Mouse (Mus musculus): ENCODE measurements around the gene Exoc3.

DNA sequence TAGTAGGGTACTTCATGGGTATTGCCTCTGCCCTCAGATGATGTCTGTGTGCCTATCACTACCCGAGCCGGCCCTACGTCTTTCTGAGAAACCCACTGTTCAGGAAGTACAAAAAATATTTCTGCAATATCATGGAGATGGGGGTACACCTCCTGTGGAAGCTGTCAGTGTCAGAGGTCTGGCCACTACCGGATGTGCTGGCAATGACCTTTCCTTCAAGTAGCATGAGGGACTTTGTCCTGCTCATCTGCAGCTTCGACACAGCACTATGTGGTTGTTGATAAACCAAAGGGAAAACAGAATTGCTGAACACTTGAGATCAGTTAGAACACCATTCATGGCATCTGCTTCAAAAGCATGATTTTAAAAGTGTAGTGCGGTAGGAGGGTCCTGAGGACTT is 67.7 kb downstream of the Exoc3 start:
- TF ChIP-seq POLR2A (IDR thresholded peaks at IDR 0.05; ENCODE audit: control insufficient read depth, extremely low read depth, insufficient read depth, low read length, poor library complexity) = no peak
- TF ChIP-seq CTCF (IDR thresholded peaks at IDR 0.05; ENCODE audit: borderline replicate concordance, control insufficient read depth, extremely low read depth, insufficient read depth, low read length, poor library complexity) = no peak
